Mouse (Mus musculus): ENCODE data around the gene Eef2. TPM values are rescaled to one million over a fixed set of nuclear protein-coding genes. Genes with fewer than 3 reads are reported as not detected.

The Eef2 gene
- polyA plus RNA-seq, 1 experiment from 2014 or later: 435 TPM

- no peak overlapping the region for H3K4me3 ChIP-seq (ENCODE audit: low read length)
- no peak overlapping the region for H3K27ac ChIP-seq (ENCODE audit: low read length)
- H3K4me1 ChIP-seq (ENCODE audit: control insufficient read depth, insufficient read depth, low read length): peaks cover 32% of the 10 kb centered on the region
- H3K36me3 ChIP-seq (ENCODE audit: control insufficient read depth, insufficient read depth): peaks cover 52% of the 10 kb centered on the region
- no peaks in the 10 kb centered on the region for H3K9me3 ChIP-seq (replicated peaks; ENCODE audit: control insufficient read depth, low read length)
- 77% methylated on average over 27 of the region's 27 CpGs for WGBS
- no peak overlapping the region for H3K9ac ChIP-seq (ENCODE audit: low read length)
- H3K27me3 ChIP-seq (ENCODE audit: control insufficient read depth, insufficient read depth, low read length): no peaks in the 10 kb centered on the region
- ATAC-seq (replicated peaks; ENCODE audit: extremely low read depth, insufficient read depth, low FRiP score): no peak
- H3K4me2 ChIP-seq (ENCODE audit: low read depth, low read length): no peak overlapping the region
Measured at GRCm38 (mm10) chr10:81144667-81145066, 31.8 kb upstream of the Eef2 start.

- H3K36me3 ChIP-seq (ENCODE audit: control insufficient read depth, insufficient read depth): peaks cover 54% of the 10 kb centered on the region
- no peak overlapping the region for H3K27ac ChIP-seq (ENCODE audit: low read length)
- H3K27me3 ChIP-seq (ENCODE audit: control insufficient read depth, insufficient read depth, low read length): no peaks in the 10 kb centered on the region
- H3K9ac ChIP-seq (ENCODE audit: low read length): no peak overlapping the region
- no peaks in the 10 kb centered on the region for H3K9me3 ChIP-seq (replicated peaks; ENCODE audit: control insufficient read depth, low read length)
- H3K4me2 ChIP-seq (ENCODE audit: low read depth, low read length): no peak overlapping the region
- H3K4me3 ChIP-seq (ENCODE audit: low read length): no peak overlapping the region
- ATAC-seq (replicated peaks; ENCODE audit: extremely low read depth, insufficient read depth, low FRiP score): no peak
- peaks cover 26% of the 10 kb centered on the region for H3K4me1 ChIP-seq (ENCODE audit: control insufficient read depth, insufficient read depth, low read length)
- WGBS: 91% methylated on average over 6 of the region's 6 CpGs
Measured at GRCm38 (mm10) chr10:81145307-81145706, 31.1 kb upstream of the Eef2 start.

GRCm38 (mm10) chr10:81145778-81146177, 30.7 kb upstream of the Eef2 start:
- no peaks in the 10 kb centered on the region for H3K27me3 ChIP-seq (ENCODE audit: control insufficient read depth, insufficient read depth, low read length)
- peaks cover 54% of the 10 kb centered on the region for H3K36me3 ChIP-seq (ENCODE audit: control insufficient read depth, insufficient read depth)
- no peak overlapping the region for H3K9ac ChIP-seq (ENCODE audit: low read length)
- H3K4me1 ChIP-seq (ENCODE audit: control insufficient read depth, insufficient read depth, low read length): peaks cover 21% of the 10 kb centered on the region
- 86% methylated on average over 7 of the region's 7 CpGs for WGBS
- H3K27ac ChIP-seq (ENCODE audit: low read length): no peak overlapping the region
- no peak for ATAC-seq (replicated peaks; ENCODE audit: extremely low read depth, insufficient read depth, low FRiP score)
- no peaks in the 10 kb centered on the region for H3K9me3 ChIP-seq (replicated peaks; ENCODE audit: control insufficient read depth, low read length)
- no peak overlapping the region for H3K4me2 ChIP-seq (ENCODE audit: low read depth, low read length)
- H3K4me3 ChIP-seq (ENCODE audit: low read length): no peak overlapping the region

GRCm38 (mm10) chr10:81146296-81146695, 30.1 kb upstream of the Eef2 start:
- Histone ChIP-seq H3K9ac (ENCODE audit: low read length) (no peak overlapping the region), H3K36me3 (ENCODE audit: control insufficient read depth, insufficient read depth) (peaks cover 54% of the 10 kb centered on the region), H3K4me3 (ENCODE audit: low read length) (no peak overlapping the region), H3K27ac (ENCODE audit: low read length) (no peak overlapping the region), H3K9me3 (replicated peaks; ENCODE audit: control insufficient read depth, low read length) (no peaks in the 10 kb centered on the region), H3K27me3 (ENCODE audit: control insufficient read depth, insufficient read depth, low read length) (no peaks in the 10 kb centered on the region), H3K4me2 (ENCODE audit: low read depth, low read length) (no peak overlapping the region), H3K4me1 (ENCODE audit: control insufficient read depth, insufficient read depth, low read length) (peaks cover 16% of the 10 kb centered on the region)
- WGBS: 76% methylated on average over 4 of the region's 4 CpGs
- ATAC-seq (replicated peaks; ENCODE audit: extremely low read depth, insufficient read depth, low FRiP score): no peak

DNA sequence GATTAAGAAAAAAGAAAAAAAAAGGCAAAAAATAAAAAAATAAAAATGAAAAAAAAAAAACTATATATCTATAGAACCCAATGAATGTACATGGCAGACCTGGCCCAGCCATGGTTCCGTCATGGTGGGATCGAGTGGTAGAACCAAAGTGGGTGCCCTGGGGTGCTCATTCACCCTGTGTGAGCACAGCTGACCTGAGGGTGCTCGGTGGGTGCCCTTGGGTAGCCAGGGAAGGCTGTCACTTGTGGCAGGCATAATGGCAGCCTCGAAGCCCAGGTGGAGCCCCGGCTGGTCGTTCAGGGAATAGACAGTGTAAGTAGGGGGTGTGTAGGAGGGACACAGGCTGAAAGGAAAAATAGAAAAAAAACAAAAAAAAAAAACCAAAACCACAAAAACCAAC, 25.2 kb upstream of the Eef2 start:
- Histone ChIP-seq H3K27ac (ENCODE audit: low read length) (no peak overlapping the region), H3K9ac (ENCODE audit: low read length) (no peak overlapping the region), H3K9me3 (replicated peaks; ENCODE audit: control insufficient read depth, low read length) (no peaks in the 10 kb centered on the region), H3K4me3 (ENCODE audit: low read length) (no peak overlapping the region), H3K27me3 (ENCODE audit: control insufficient read depth, insufficient read depth, low read length) (no peaks in the 10 kb centered on the region), H3K36me3 (ENCODE audit: control insufficient read depth, insufficient read depth) (peaks cover 60% of the 10 kb centered on the region), H3K4me2 (ENCODE audit: low read depth, low read length) (no peak overlapping the region), H3K4me1 (ENCODE audit: control insufficient read depth, insufficient read depth, low read length) (peaks cover 5% of the 10 kb centered on the region; the same call in 1 of the 2 replicates)
- WGBS: 73% methylated on average over 6 of the region's 6 CpGs
- no peak for ATAC-seq (replicated peaks; ENCODE audit: extremely low read depth, insufficient read depth, low FRiP score)

DNA sequence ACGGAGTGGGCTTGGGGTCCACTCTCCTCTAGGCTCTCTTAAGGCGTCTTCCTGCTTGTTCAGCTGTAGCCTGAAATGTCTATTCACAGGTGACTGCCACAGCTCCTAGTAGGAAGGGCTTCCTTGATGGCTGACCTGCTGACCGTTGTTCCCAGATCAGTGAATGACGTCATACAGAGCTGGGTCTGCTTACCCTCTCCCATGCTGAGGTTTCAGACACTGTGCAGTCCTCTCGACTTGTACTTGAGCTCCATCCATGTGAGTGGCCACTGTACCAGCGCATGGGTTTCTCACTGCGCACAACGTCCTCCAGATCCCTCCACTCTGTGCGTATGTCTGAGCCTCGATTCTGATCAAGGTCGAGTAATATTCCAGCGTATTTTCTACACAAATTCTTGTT, 23.8 kb upstream of the Eef2 start:
- H3K9me3 ChIP-seq (replicated peaks; ENCODE audit: control insufficient read depth, low read length): no peaks in the 10 kb centered on the region
- H3K4me3 ChIP-seq (ENCODE audit: low read length): no peak overlapping the region
- H3K36me3 ChIP-seq (ENCODE audit: control insufficient read depth, insufficient read depth): peaks cover 62% of the 10 kb centered on the region
- H3K9ac ChIP-seq (ENCODE audit: low read length): no peak overlapping the region
- H3K27me3 ChIP-seq (ENCODE audit: control insufficient read depth, insufficient read depth, low read length): no peaks in the 10 kb centered on the region
- H3K4me1 ChIP-seq (ENCODE audit: control insufficient read depth, insufficient read depth, low read length): peaks cover 5% of the 10 kb centered on the region; the same call in 1 of the 2 replicates
- 55% methylated on average over 12 of the region's 12 CpGs for WGBS
- no peak overlapping the region for H3K4me2 ChIP-seq (ENCODE audit: low read depth, low read length)
- no peak; the same call in 1 of the 2 replicates for ATAC-seq (replicated peaks; ENCODE audit: extremely low read depth, insufficient read depth, low FRiP score)
- H3K27ac ChIP-seq (ENCODE audit: low read length): peak overlapping the region; percentile 53

GRCm38 (mm10) chr10:81154313-81154712, 22.1 kb upstream of the Eef2 start:
- H3K9me3 ChIP-seq (replicated peaks; ENCODE audit: control insufficient read depth, low read length): no peaks in the 10 kb centered on the region
- no peaks in the 10 kb centered on the region for H3K27me3 ChIP-seq (ENCODE audit: control insufficient read depth, insufficient read depth, low read length)
- no peak overlapping the region for H3K27ac ChIP-seq (ENCODE audit: low read length)
- no peak overlapping the region for H3K4me3 ChIP-seq (ENCODE audit: low read length)
- peaks cover 5% of the 10 kb centered on the region; the same call in 1 of the 2 replicates for H3K4me1 ChIP-seq (ENCODE audit: control insufficient read depth, insufficient read depth, low read length)
- no peak for ATAC-seq (replicated peaks; ENCODE audit: extremely low read depth, insufficient read depth, low FRiP score)
- 88% methylated on average over 12 of the region's 12 CpGs for WGBS
- H3K4me2 ChIP-seq (ENCODE audit: low read depth, low read length): no peak overlapping the region
- peaks cover 48% of the 10 kb centered on the region for H3K36me3 ChIP-seq (ENCODE audit: control insufficient read depth, insufficient read depth)
- H3K9ac ChIP-seq (ENCODE audit: low read length): no peak overlapping the region

- ATAC-seq (replicated peaks; ENCODE audit: extremely low read depth, insufficient read depth, low FRiP score): no peak
- Histone ChIP-seq H3K9me3 (replicated peaks; ENCODE audit: control insufficient read depth, low read length) (no peaks in the 10 kb centered on the region), H3K36me3 (ENCODE audit: control insufficient read depth, insufficient read depth) (peaks cover 44% of the 10 kb centered on the region), H3K9ac (ENCODE audit: low read length) (no peak overlapping the region), H3K27me3 (ENCODE audit: control insufficient read depth, insufficient read depth, low read length) (no peaks in the 10 kb centered on the region), H3K4me3 (ENCODE audit: low read length) (no peak overlapping the region), H3K27ac (ENCODE audit: low read length) (no peak overlapping the region), H3K4me1 (ENCODE audit: control insufficient read depth, insufficient read depth, low read length) (peaks cover 5% of the 10 kb centered on the region; the same call in 1 of the 2 replicates), H3K4me2 (ENCODE audit: low read depth, low read length) (no peak overlapping the region)
- WGBS: 76% methylated on average over 6 of the region's 6 CpGs
Measured at GRCm38 (mm10) chr10:81154736-81155135, 21.7 kb upstream of the Eef2 start.

- Histone ChIP-seq H3K4me3 (ENCODE audit: low read length) (no peak overlapping the region), H3K4me2 (ENCODE audit: low read depth, low read length) (no peak overlapping the region), H3K36me3 (ENCODE audit: control insufficient read depth, insufficient read depth) (peaks cover 26% of the 10 kb centered on the region), H3K27me3 (ENCODE audit: control insufficient read depth, insufficient read depth, low read length) (no peaks in the 10 kb centered on the region), H3K9ac (ENCODE audit: low read length) (no peak overlapping the region), H3K27ac (ENCODE audit: low read length) (no peak overlapping the region), H3K9me3 (replicated peaks; ENCODE audit: control insufficient read depth, low read length) (no peaks in the 10 kb centered on the region), H3K4me1 (ENCODE audit: control insufficient read depth, insufficient read depth, low read length) (peaks cover 10% of the 10 kb centered on the region)
- no peak for ATAC-seq (replicated peaks; ENCODE audit: extremely low read depth, insufficient read depth, low FRiP score)
- WGBS: 86% methylated on average over 8 of the region's 8 CpGs
Measured at GRCm38 (mm10) chr10:81161602-81162317, 14.7 kb upstream of the Eef2 start.

Measured in heart, embryonic 16.5 days (tissue).